Comparison of ENCODE assay signal across 9 mouse cellular contexts in the genomic region with DNA sequence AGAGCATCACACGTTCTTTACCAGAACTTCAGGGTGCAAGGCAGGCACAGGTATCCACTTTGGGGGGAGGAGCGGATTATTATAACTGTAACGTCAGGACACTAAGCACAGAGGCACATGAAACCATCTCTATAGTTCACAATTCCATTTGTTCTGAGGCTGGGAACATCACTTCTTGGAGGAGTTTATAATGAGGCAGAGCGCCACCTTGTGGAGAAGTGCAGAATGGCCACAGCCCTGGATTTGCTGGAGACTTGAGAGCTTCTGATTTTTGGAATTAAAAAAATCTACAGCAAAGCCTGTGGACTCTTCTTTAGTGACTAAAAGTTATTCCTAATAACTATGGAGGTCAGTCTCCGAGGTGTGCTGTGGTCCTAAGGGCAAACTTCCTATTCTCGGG. TPM values are rescaled to one million over a fixed set of nuclear protein-coding genes. Genes with fewer than 3 reads are reported as not detected.
DNase-seq lines count a peak whose midpoint lies in the region; ATAC-seq and TF ChIP-seq lines count a peak whose summit lies in the region.
"Had no signal": no experiment of that assay in that cellular context is flagged by ENCODE, and none has a peak within 500 bp of the region (broad histone marks: within the 10 kb centered on the region; RNA-seq: fewer than 3 reads in every experiment).

No protein-coding gene starts in this region.

- H3K9ac ChIP-seq in hindbrain, embryonic 14.5 days, result no peak overlapping the region
- H3K9ac ChIP-seq in hindbrain, embryonic 13.5 days, result no peak overlapping the region
- H3K9ac ChIP-seq: neural tube, embryonic 13.5 days had no signal

- DNase-seq in hindbrain, embryonic 14.5 days (ENCODE audit: low spot score), result peak; percentile 89
- peak; percentile 14 for DNase-seq in WW6 (ENCODE audit: low read depth, low spot score)
- DNase-seq in cerebellum, postnatal 36 days, result peak; percentile 54 to 61
- peak; percentile 67 to 83 for DNase-seq in heart, postnatal 14 days
- peak; percentile 35 to 67 for DNase-seq in left cerebral cortex, postnatal 36 days (ENCODE audit: low spot score in 2 of 2)
- DNase-seq in urinary bladder, adult 18-20 months (ENCODE audit: low spot score in 2 of 2), result peak; percentile 18 to 53

- H3K27me3 ChIP-seq in hindbrain, embryonic 14.5 days (ENCODE audit: control insufficient read depth, insufficient read depth, low read length), result no peaks in the 10 kb centered on the region
- H3K27me3 ChIP-seq in hindbrain, embryonic 13.5 days, result peaks cover 11% of the 10 kb centered on the region; the same call in 1 of the 2 replicates

- no peak overlapping the region for H3K4me2 ChIP-seq in hindbrain, embryonic 14.5 days (replicated peaks)
- no peak overlapping the region for H3K4me2 ChIP-seq in hindbrain, embryonic 13.5 days
- H3K4me2 ChIP-seq: neural tube, embryonic 13.5 days had no signal

- no peak overlapping the region for H3K4me3 ChIP-seq in hindbrain, embryonic 14.5 days (replicated peaks; ENCODE audit: low read length)
- no peak overlapping the region for H3K4me3 ChIP-seq in hindbrain, embryonic 13.5 days
- H3K4me3 ChIP-seq in olfactory bulb, adult 2 months (ENCODE audit: insufficient read depth, low read depth, low read length), result no peak overlapping the region
- H3K4me3 ChIP-seq: neural tube, embryonic 13.5 days had no signal

- no peak for TF ChIP-seq POLR2A in olfactory bulb, adult 2 months (IDR thresholded peaks at IDR 0.05; ENCODE audit: insufficient read depth, low read depth, low read length)

- TF ChIP-seq CTCF in olfactory bulb, adult 2 months (IDR thresholded peaks at IDR 0.05; ENCODE audit: insufficient read depth, low read depth, low read length), result 0 out of 2 replicates have a peak, but pooled peaks have one; percentile 13

- peaks cover 2% of the 10 kb centered on the region; the same call in 1 of the 2 replicates for H3K4me1 ChIP-seq in hindbrain, embryonic 14.5 days (replicated peaks; ENCODE audit: control insufficient read depth, insufficient read depth, low read length)
- peaks cover 4% of the 10 kb centered on the region for H3K4me1 ChIP-seq in hindbrain, embryonic 13.5 days (replicated peaks)
- H3K4me1 ChIP-seq in olfactory bulb, adult 2 months (ENCODE audit: control insufficient read depth, insufficient read depth, low read length), result no peaks in the 10 kb centered on the region

- no peaks in the 10 kb centered on the region for H3K36me3 ChIP-seq in hindbrain, embryonic 14.5 days (replicated peaks; ENCODE audit: control insufficient read depth, insufficient read depth)
- H3K36me3 ChIP-seq in hindbrain, embryonic 13.5 days, result no peaks in the 10 kb centered on the region
- H3K36me3 ChIP-seq: neural tube, embryonic 13.5 days had no signal

- no peak overlapping the region for H3K27ac ChIP-seq in hindbrain, embryonic 14.5 days
- no peak overlapping the region for H3K27ac ChIP-seq in hindbrain, embryonic 13.5 days
- no peak overlapping the region for H3K27ac ChIP-seq in olfactory bulb, adult 2 months (ENCODE audit: insufficient read depth, low read depth, low read length)
- H3K27ac ChIP-seq: neural tube, embryonic 13.5 days had no signal

- ATAC-seq in hindbrain, embryonic 14.5 days (ENCODE audit: low FRiP score), result no peak
- ATAC-seq in hindbrain, embryonic 13.5 days (ENCODE audit: low FRiP score), result no peak

- no peaks in the 10 kb centered on the region for H3K9me3 ChIP-seq in hindbrain, embryonic 14.5 days (ENCODE audit: control insufficient read depth, low read length)
- H3K9me3 ChIP-seq in hindbrain, embryonic 13.5 days, result no peaks in the 10 kb centered on the region
- H3K9me3 ChIP-seq: neural tube, embryonic 13.5 days had no signal

- intact Hi-C loops in heart, postnatal 14 days (cut with DNase I), result loop anchor here (10.0 kb wide), 1 partner anchor 582 kb away; no protein-coding TSS in a partner anchor
- intact Hi-C loops in left cerebral cortex, postnatal 36 days (cut with DNase I), result no loop called here

- WGBS in hindbrain, embryonic 14.5 days, result 28% methylated on average over 6 of the region's 6 CpGs
- WGBS in hindbrain, embryonic 13.5 days, result 29% methylated on average over 6 of the region's 6 CpGs
- 30% methylated on average over 6 of the region's 6 CpGs for WGBS in olfactory bulb, adult 2 months

RNA-seq across cellular contexts. Expression of a gene that starts 49.1 kb away (rescaled TPM):
- 143 and 158 TPM in 2 replicates for polyA plus RNA-seq in hindbrain, embryonic 14.5 days (2014; fragmentation: Nextera tagmentation; extraction: Ambion mirVana)
- polyA plus RNA-seq in hindbrain, embryonic 13.5 days (2015; fragmentation: Nextera tagmentation; extraction: Ambion mirVana), result 187 TPM in 2 replicates
- total RNA-seq in heart, postnatal 14 days (2021), result 100 to 1,000 TPM; 119 to 146 TPM
- 10 to 100 TPM in 1 of 2 experiments, 1 to 10 TPM in 1; 9.5 to 14.3 TPM for total RNA-seq in left cerebral cortex, postnatal 36 days (2021)
- polyA plus RNA-seq in olfactory bulb, adult 2 months (2012; ENCODE audit: insufficient read depth, insufficient read length, low replicate concordance, missing spikeins), result 662 TPM in 1 of 2 replicates, not detected in the other

Comparison
In these comparisons a context has a peak if more than half of its experiments do, and no peak if none do; other contexts are left out.
1. DNase-seq: peak in every context shown above with its lines; median percentile 89 in hindbrain, embryonic 14.5 days; 75 in heart, postnatal 14 days; 58 in cerebellum, postnatal 36 days; 51 in left cerebral cortex, postnatal 36 days; 36 in urinary bladder, adult 18-20 months; 14 in WW6.